Comparison of ENCODE assay signal across 8 mouse cellular contexts in genomic region chr13:83524902-83525715, GRCm38 (mm10). TPM values are rescaled to one million over a fixed set of nuclear protein-coding genes. Genes with fewer than 3 reads are reported as not detected.
DNase-seq lines count a peak whose midpoint lies in the region; ATAC-seq and TF ChIP-seq lines count a peak whose summit lies in the region.

No protein-coding gene starts in this region.

- H3K4me1 ChIP-seq in neural tube, embryonic 11.5 days (ENCODE audit: control insufficient read depth, insufficient read depth, low read length): no peaks in the 10 kb centered on the region
- H3K4me1 ChIP-seq in intestine, embryonic 14.5 days (replicated peaks; ENCODE audit: control insufficient read depth, insufficient read depth, low read length): peaks cover 5% of the 10 kb centered on the region; the same call in 1 of the 2 replicates
- no peaks in the 10 kb centered on the region for H3K4me1 ChIP-seq in midbrain, postnatal 0 days (ENCODE audit: insufficient read depth, low read length)

- H3K9ac ChIP-seq in neural tube, embryonic 11.5 days (ENCODE audit: low read length): peak overlapping the region; percentile 54; the same call in 1 of the 2 replicates
- H3K9ac ChIP-seq in intestine, embryonic 14.5 days (ENCODE audit: low read length): peak overlapping the region; percentile 51
- H3K9ac ChIP-seq in midbrain, postnatal 0 days (replicated peaks; ENCODE audit: low read length, poor library complexity, severe bottlenecking): peak overlapping the region; percentile 64; the same call in 1 of the 2 replicates

- TF ChIP-seq CTCF in midbrain, postnatal 0 days (IDR thresholded peaks at IDR 0.05): no peak

- 19% methylated on average over 7 of the region's 7 CpGs for WGBS in neural tube, embryonic 11.5 days
- WGBS in intestine, embryonic 14.5 days: 11% methylated on average over 7 of the region's 7 CpGs
- WGBS in midbrain, postnatal 0 days: 19% methylated on average over 7 of the region's 7 CpGs

- peak overlapping the region; percentile 62 for H3K4me3 ChIP-seq in neural tube, embryonic 11.5 days (ENCODE audit: low read depth, low read length)
- H3K4me3 ChIP-seq in intestine, embryonic 14.5 days (ENCODE audit: low read depth, low read length): peak overlapping the region; percentile 65
- H3K4me3 ChIP-seq in midbrain, postnatal 0 days (ENCODE audit: low read depth, low read length): peak overlapping the region; percentile 62

- peak overlapping the region; percentile 74 for H3K4me2 ChIP-seq in neural tube, embryonic 11.5 days (ENCODE audit: low read depth)
- H3K4me2 ChIP-seq in intestine, embryonic 14.5 days (ENCODE audit: low read length): peak overlapping the region; percentile 72
- H3K4me2 ChIP-seq in midbrain, postnatal 0 days (ENCODE audit: low read depth, low read length, poor library complexity, severe bottlenecking): peak overlapping the region; percentile 89

- H3K27ac ChIP-seq in neural tube, embryonic 11.5 days (ENCODE audit: low read depth, low read length): no peak overlapping the region
- H3K27ac ChIP-seq in intestine, embryonic 14.5 days (ENCODE audit: low read depth): peak overlapping the region; percentile 79
- peak overlapping the region; percentile 71 for H3K27ac ChIP-seq in midbrain, postnatal 0 days (ENCODE audit: low read depth, low read length)

- no peaks in the 10 kb centered on the region for H3K9me3 ChIP-seq in neural tube, embryonic 11.5 days (ENCODE audit: control insufficient read depth, low read length)
- H3K9me3 ChIP-seq in intestine, embryonic 14.5 days (ENCODE audit: control insufficient read depth, low read length): no peaks in the 10 kb centered on the region
- H3K9me3 ChIP-seq in midbrain, postnatal 0 days (ENCODE audit: low read length): no peaks in the 10 kb centered on the region

- no peaks in the 10 kb centered on the region for H3K27me3 ChIP-seq in neural tube, embryonic 11.5 days (ENCODE audit: control insufficient read depth, insufficient read depth, low read length)
- H3K27me3 ChIP-seq in intestine, embryonic 14.5 days (replicated peaks; ENCODE audit: control insufficient read depth, insufficient read depth, low read length): no peaks in the 10 kb centered on the region
- H3K27me3 ChIP-seq in midbrain, postnatal 0 days (ENCODE audit: insufficient read depth, low read length): no peaks in the 10 kb centered on the region

- ATAC-seq in neural tube, embryonic 11.5 days (ENCODE audit: insufficient read depth, low FRiP score, low TSS enrichment): no peak
- ATAC-seq in intestine, embryonic 14.5 days (replicated peaks; ENCODE audit: low FRiP score, low TSS enrichment, low read depth): no peak
- no peak for ATAC-seq in midbrain, postnatal 0 days (ENCODE audit: low FRiP score)

- no peaks in the 10 kb centered on the region for H3K36me3 ChIP-seq in neural tube, embryonic 11.5 days (ENCODE audit: control insufficient read depth, insufficient read depth, low read length)
- H3K36me3 ChIP-seq in intestine, embryonic 14.5 days (ENCODE audit: control insufficient read depth, insufficient read depth, low read length): no peaks in the 10 kb centered on the region
- H3K36me3 ChIP-seq in midbrain, postnatal 0 days (ENCODE audit: insufficient read depth, low read length): no peaks in the 10 kb centered on the region

- DNase-seq in adrenal gland, adult (ENCODE audit: inconsistent age in 2 of 2, low spot score in 1 of 2): peak; percentile 28 to 74
- no peak for DNase-seq in adrenal gland, postnatal 14 days
- no peak for DNase-seq in neural tube, embryonic 11.5 days (ENCODE audit: low spot score)
- no peak for DNase-seq in neural tube, embryonic 10.5 days (ENCODE audit: extremely low spot score, low spot score)
- DNase-seq in intestine, embryonic 14.5 days (ENCODE audit: low spot score): no peak
- DNase-seq in midbrain, postnatal 0 days (ENCODE audit: low spot score): no peak
- no peak for DNase-seq in right cerebral cortex, postnatal 36 days (ENCODE audit: low spot score in 2 of 2)
- DNase-seq in thymus, adult 18-20 months: no peak

RNA-seq across cellular contexts. Expression of gene Mef2c, which starts 21.3 kb away (rescaled TPM):
- total RNA-seq in adrenal gland, postnatal 14 days (2021): 43.2 and 53.7 TPM in 2 replicates
- 34.4 and 39.3 TPM in 2 replicates for polyA plus RNA-seq in neural tube, embryonic 11.5 days (2014; fragmentation: Nextera tagmentation; extraction: Ambion mirVana)
- 42.8 and 43.1 TPM in 2 replicates for polyA plus RNA-seq in intestine, embryonic 14.5 days (2014; fragmentation: Nextera tagmentation; extraction: Ambion mirVana)
- 32.9 and 35.1 TPM in 2 replicates for total RNA-seq in midbrain, postnatal 0 days (2014; rRNA removed)
- 44.6 and 50.7 TPM in 2 replicates for polyA plus RNA-seq in midbrain, postnatal 0 days (2015; fragmentation: Nextera tagmentation; extraction: Ambion mirVana)

Comparison
In these comparisons a context has a peak if more than half of its experiments do, and no peak if none do; other contexts are left out.
1. DNase-seq: peak in adrenal gland, adult (2 of 2); none in adrenal gland, postnatal 14 days (single experiment), neural tube, embryonic 11.5 days (single experiment), neural tube, embryonic 10.5 days (single experiment), intestine, embryonic 14.5 days (single experiment), midbrain, postnatal 0 days (single experiment), right cerebral cortex, postnatal 36 days (0 of 2) and thymus, adult 18-20 months (0 of 2).
2. Peak in every context shown above with its lines, with median percentiles within 50 percentile points of each other: H3K4me2 ChIP-seq, H3K4me3 ChIP-seq and H3K9ac ChIP-seq.